Mouse (Mus musculus): ENCODE results near the gene Ankmy2.

DNA sequence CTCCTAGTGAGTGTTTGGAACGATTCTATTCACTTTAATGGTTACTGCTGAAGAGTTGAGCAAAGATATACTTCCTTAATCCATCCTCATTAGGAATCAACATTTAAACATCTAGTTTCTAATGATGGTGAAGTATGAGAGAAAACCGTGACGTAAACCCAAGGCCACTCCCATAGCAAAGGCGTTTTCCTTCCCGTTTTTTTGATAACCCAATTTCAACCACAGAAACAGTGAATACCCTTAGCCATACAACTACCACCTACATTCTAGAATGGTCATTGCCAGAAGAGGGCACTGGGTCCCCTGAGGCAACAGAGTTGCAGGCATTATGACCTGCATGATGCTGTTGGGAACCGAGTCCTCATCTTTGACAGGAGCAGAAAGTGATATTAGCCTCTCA lies 39.8 kb upstream of the Ankmy2 start:
- no peak for TF ChIP-seq CTCF (IDR thresholded peaks at IDR 0.05)
- no peak for TF ChIP-seq EP300 (IDR thresholded peaks at IDR 0.05)

All from lung, postnatal 0 days (tissue).